ENCODE assay signal across 9 mouse cellular contexts in the genomic region with DNA sequence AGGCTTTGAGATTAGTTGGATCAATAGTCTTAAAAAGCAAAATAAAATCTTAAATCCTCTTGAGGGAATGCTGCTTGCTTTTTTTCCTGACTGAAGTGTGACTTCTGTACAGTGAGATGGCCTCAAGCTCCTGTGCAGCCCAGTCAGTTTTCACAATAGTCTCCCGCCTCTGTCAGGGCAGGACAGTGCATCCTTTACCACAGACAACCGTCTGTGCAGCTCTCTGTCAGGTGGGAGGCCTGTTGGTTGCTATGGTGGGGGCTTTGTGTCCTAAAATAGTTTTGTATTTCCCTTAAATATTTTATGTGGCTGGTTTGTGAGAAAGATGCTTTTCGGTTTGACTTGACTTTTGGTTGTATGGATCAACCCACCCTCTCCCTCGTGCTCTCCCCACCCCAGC. TPM values are rescaled to one million over a fixed set of nuclear protein-coding genes. Genes with fewer than 3 reads are reported as not detected.
A peak's percentile ranks its signal among the peaks of the same experiment; 100 is the strongest.
DNase-seq lines count a peak whose midpoint lies in the region; ATAC-seq and TF ChIP-seq lines count a peak whose summit lies in the region.
"Had no signal": no experiment of that assay in that cellular context is flagged by ENCODE, and none has a peak within 500 bp of the region (broad histone marks: within the 10 kb centered on the region; RNA-seq: fewer than 3 reads in every experiment).

No protein-coding gene starts in this region.

- peak overlapping the region; percentile 36 for H3K4me2 ChIP-seq in heart, embryonic 15.5 days
- H3K4me2 ChIP-seq in embryonic facial prominence, embryonic 13.5 days = peak overlapping the region; percentile 83
- H3K4me2 ChIP-seq in limb, embryonic 14.5 days (replicated peaks; ENCODE audit: low read depth, low read length, severe bottlenecking) = peak overlapping the region; percentile 14

- WGBS in heart, embryonic 15.5 days = 56% methylated on average over 4 of the region's 4 CpGs
- 57% methylated on average over 4 of the region's 4 CpGs for WGBS in embryonic facial prominence, embryonic 13.5 days
- 65% methylated on average over 4 of the region's 4 CpGs for WGBS in limb, embryonic 14.5 days

- no peaks in the 10 kb centered on the region for H3K27me3 ChIP-seq in heart, embryonic 15.5 days
- no peaks in the 10 kb centered on the region for H3K27me3 ChIP-seq in embryonic facial prominence, embryonic 13.5 days
- H3K27me3 ChIP-seq in limb, embryonic 14.5 days (ENCODE audit: control insufficient read depth, insufficient read depth, low read length) = no peaks in the 10 kb centered on the region

- ATAC-seq in heart, embryonic 15.5 days (replicated peaks; ENCODE audit: insufficient number of reproducible peaks, insufficient read depth, low FRiP score, low read depth) = no peak
- no peak for ATAC-seq in embryonic facial prominence, embryonic 13.5 days (ENCODE audit: insufficient number of reproducible peaks, insufficient read depth, low FRiP score, low TSS enrichment, low read depth)
- no peak for ATAC-seq in limb, embryonic 14.5 days (ENCODE audit: low FRiP score, low read depth)
- ATAC-seq in inflammation-experienced regulatory T-cells, adult 6 months = no peak

- H3K9ac ChIP-seq in heart, embryonic 15.5 days = 0 out of 2 replicates have a peak overlapping the region, but pooled peaks have one; percentile 8
- H3K9ac ChIP-seq in embryonic facial prominence, embryonic 13.5 days = peak overlapping the region; percentile 46; the same call in 1 of the 2 replicates
- no peak overlapping the region for H3K9ac ChIP-seq in limb, embryonic 14.5 days (ENCODE audit: low read depth, low read length, severe bottlenecking)

- TF ChIP-seq CTCF in bone marrow macrophage, adult 2 months (IDR thresholded peaks at IDR 0.05; ENCODE audit: low read depth, low read length) = no peak

- no peak for TF ChIP-seq POLR2A in bone marrow macrophage, adult 2 months (IDR thresholded peaks at IDR 0.05; ENCODE audit: borderline replicate concordance, low read depth, low read length)
- no peak for TF ChIP-seq POLR2A in limb, embryonic 14.5 days (IDR thresholded peaks at IDR 0.05; ENCODE audit: borderline replicate concordance, extremely low read depth, insufficient read depth, insufficient read length)

- peaks cover 78% of the 10 kb centered on the region for H3K4me1 ChIP-seq in heart, embryonic 15.5 days (replicated peaks)
- H3K4me1 ChIP-seq in bone marrow macrophage, adult 2 months (ENCODE audit: control insufficient read depth, insufficient read depth, low read length) = peaks cover 51% of the 10 kb centered on the region
- peaks cover 82% of the 10 kb centered on the region for H3K4me1 ChIP-seq in embryonic facial prominence, embryonic 13.5 days
- H3K4me1 ChIP-seq in limb, embryonic 14.5 days (ENCODE audit: control insufficient read depth, insufficient read depth, low read length) = peaks cover 59% of the 10 kb centered on the region

- DNase-seq in heart, adult 8-10 months (ENCODE audit: low spot score) = no peak
- DNase-seq in limb, embryonic 14.5 days (ENCODE audit: low spot score) = no peak
- no peak for DNase-seq in adrenal gland, postnatal 25 days
- no peak for DNase-seq in thymus, postnatal 36 days
- DNase-seq: lung, adult 2 months had no signal

- peaks cover 3% of the 10 kb centered on the region; the same call in 1 of the 2 replicates for H3K36me3 ChIP-seq in heart, embryonic 15.5 days
- peaks cover 21% of the 10 kb centered on the region for H3K36me3 ChIP-seq in embryonic facial prominence, embryonic 13.5 days
- peaks cover 20% of the 10 kb centered on the region for H3K36me3 ChIP-seq in limb, embryonic 14.5 days (ENCODE audit: control insufficient read depth, insufficient read depth, low read length)

- peak overlapping the region; percentile 38; the same call in 1 of the 2 replicates for H3K27ac ChIP-seq in heart, embryonic 15.5 days
- peak overlapping the region; percentile 95 for H3K27ac ChIP-seq in bone marrow macrophage, adult 2 months (ENCODE audit: insufficient read depth, low read depth, low read length)
- H3K27ac ChIP-seq in embryonic facial prominence, embryonic 13.5 days = peak overlapping the region; percentile 57
- H3K27ac ChIP-seq in limb, embryonic 14.5 days (replicated peaks; ENCODE audit: low read depth, low read length) = 0 out of 2 replicates have a peak overlapping the region, but pooled peaks have one; percentile 20

- H3K9me3 ChIP-seq in heart, embryonic 15.5 days (replicated peaks) = no peaks in the 10 kb centered on the region
- no peaks in the 10 kb centered on the region for H3K9me3 ChIP-seq in embryonic facial prominence, embryonic 13.5 days
- no peaks in the 10 kb centered on the region for H3K9me3 ChIP-seq in limb, embryonic 14.5 days (ENCODE audit: control insufficient read depth, low read length)

- no peak overlapping the region for H3K4me3 ChIP-seq in heart, embryonic 15.5 days
- peak overlapping the region; percentile 38 for H3K4me3 ChIP-seq in bone marrow macrophage, adult 2 months (ENCODE audit: insufficient read depth, low read length)
- H3K4me3 ChIP-seq in embryonic facial prominence, embryonic 13.5 days = no peak overlapping the region
- H3K4me3 ChIP-seq in limb, embryonic 14.5 days (replicated peaks; ENCODE audit: low read length) = no peak overlapping the region

RNA-seq across cellular contexts. Expression of a gene that starts 3.3 kb away (rescaled TPM):
- 42.1 and 48.8 TPM in 2 replicates for polyA plus RNA-seq in heart, embryonic 15.5 days (2015; fragmentation: Nextera tagmentation; extraction: Ambion mirVana)
- 10 to 100 TPM; 61.1 to 74.3 (median 69.2) TPM for total RNA-seq in heart, adult 8-10 months (2022)
- polyA plus RNA-seq in bone marrow macrophage, adult 2 months (2012; ENCODE audit: insufficient read depth, insufficient read length, missing spikeins) = 122 and 132 TPM in 2 replicates
- polyA plus RNA-seq in embryonic facial prominence, embryonic 13.5 days (2015; fragmentation: Nextera tagmentation; extraction: Ambion mirVana) = 44.3 and 47.3 TPM in 2 replicates
- polyA plus RNA-seq in limb, embryonic 14.5 days (2012; rRNA removed) = 72.5 and 85.2 TPM in 2 replicates
- 38.7 and 40.3 TPM in 2 replicates for polyA plus RNA-seq in limb, embryonic 14.5 days (2014; fragmentation: Nextera tagmentation; extraction: Ambion mirVana)
- 10 to 100 TPM; 20.1 to 25.6 (median 21.9) TPM for polyA plus RNA-seq in inflammation-experienced regulatory T-cells, adult 6 months (2017; shearing (Covaris generic))
- total RNA-seq in adrenal gland, postnatal 25 days (2021) = 157 and 195 TPM in 2 replicates

Comparison
In these comparisons a context has a peak if more than half of its experiments do, and no peak if none do; other contexts are left out.
1. H3K27ac ChIP-seq: peak in every context shown above with its lines; median percentile 95 in bone marrow macrophage, adult 2 months; 57 in embryonic facial prominence, embryonic 13.5 days; 38 in heart, embryonic 15.5 days; 20 in limb, embryonic 14.5 days.
2. H3K4me2 ChIP-seq: peak in every context shown above with its lines; median percentile 83 in embryonic facial prominence, embryonic 13.5 days; 36 in heart, embryonic 15.5 days; 14 in limb, embryonic 14.5 days.